Mouse (Mus musculus) liver, postnatal 0 days (tissue): ENCODE data around the gene Gm12258.

Experiments used
- CTCF ChIP-seq: sonication (generic); IDR thresholded peaks from 2 replicates; pipeline ENCODE4 v1.5.1; 2016; ENCODE audit warnings: antibody characterized with exemption, low read depth
- EP300 ChIP-seq: IDR thresholded peaks from 2 replicates; pipeline ENCODE4 v1.6.1; 2016; ENCODE audit warnings: antibody characterized with exemption, low read depth, mild to moderate bottlenecking

DNA sequence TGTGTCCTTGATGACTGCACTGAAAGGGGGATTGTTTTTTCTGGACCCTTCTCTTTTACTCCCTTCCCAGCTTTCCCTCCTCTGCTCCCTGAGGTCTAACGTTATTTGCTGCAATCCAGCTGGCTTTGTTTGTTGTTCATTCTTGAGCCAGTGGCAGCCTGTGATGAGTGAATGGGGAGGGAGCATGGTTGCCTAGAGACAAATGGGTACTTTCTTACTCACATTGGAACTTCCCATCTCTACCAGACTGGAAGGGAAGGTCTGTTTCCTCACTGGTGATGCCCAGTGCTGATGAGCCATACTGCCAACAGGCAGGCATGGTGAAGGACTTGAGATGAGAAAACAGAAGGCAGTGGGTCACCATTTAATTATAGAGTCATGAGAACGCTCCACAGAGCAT, 2.8 kb downstream of the Gm12258 start:
- TF ChIP-seq CTCF (no peak), EP300 (no peak)
